Mouse (Mus musculus) ES-E14 (cell line): ENCODE data around the gene Ehd2.

Source experiments
- ZC3H11A ChIP-seq: IDR thresholded peaks from 2 replicates; pipeline ENCODE4 v1.6.1; 2012; ENCODE audit warnings: low read depth, mild to moderate bottlenecking, inconsistent platforms, low read length, borderline replicate concordance
- ZNF384 ChIP-seq: IDR thresholded peaks from 2 replicates; pipeline ENCODE4 v1.6.1; 2012; ENCODE audit warnings: low read depth, low read length, inconsistent platforms

GRCm38 (mm10) chr7:15938621-15939020, 28.7 kb downstream of the Ehd2 start:
- TF ChIP-seq ZNF384, result no peak
- no peak for TF ChIP-seq ZC3H11A
